Mouse (Mus musculus) heart, embryonic 16.5 days (tissue): ENCODE results near the gene Inpp4b. TPM values are rescaled to one million over a fixed set of nuclear protein-coding genes. Genes with fewer than 3 reads are reported as not detected.

Experiments used
- ATAC-seq: fragments of 200-750 bp; cut with Nextera tagmentation; replicated peaks from 2 replicates; pipeline ENCODE4 v1.8.0; 2017; ENCODE audit warnings: moderate number of reproducible peaks; ENCODE audit not compliant: insufficient read depth, low FRiP score; ENCODE audit errors: extremely low read depth
- H3K27ac ChIP-seq: fragments of 300-500 bp; sonication (generic); 2 replicates; pipeline ENCODE4 v1.5.1; 2014; ENCODE audit warnings: mild to moderate bottlenecking, low read length, control low read depth, moderate library complexity
- H3K27me3 ChIP-seq: fragments of 300-500 bp; sonication (generic); 2 replicates; pipeline ENCODE4 v1.6.1; 2014; ENCODE audit warnings: low read length, mixed read lengths; ENCODE audit not compliant: control insufficient read depth, insufficient read depth
- H3K36me3 ChIP-seq: fragments of 300-500 bp; sonication (generic); 2 replicates; pipeline ENCODE4 v1.6.1; 2014; ENCODE audit not compliant: control insufficient read depth, insufficient read depth
- H3K4me1 ChIP-seq: fragments of 300-500 bp; sonication (generic); 2 replicates; pipeline ENCODE4 v1.6.1; 2014; ENCODE audit warnings: low read length, mixed read lengths; ENCODE audit not compliant: control insufficient read depth, insufficient read depth
- H3K4me2 ChIP-seq: fragments of 300-500 bp; sonication (generic); 2 replicates; pipeline ENCODE4 v1.6.1; 2014; ENCODE audit warnings: low read depth, mild to moderate bottlenecking, control low read depth, low read length
- H3K4me3 ChIP-seq: fragments of 300-500 bp; sonication (generic); 2 replicates; pipeline ENCODE4 v1.5.1; 2014; ENCODE audit warnings: mild to moderate bottlenecking, control low read depth, low read length
- H3K9ac ChIP-seq: fragments of 300-500 bp; sonication (generic); 2 replicates; pipeline ENCODE4 v1.6.1; 2014; ENCODE audit warnings: low read length, control low read depth
- H3K9me3 ChIP-seq: fragments of 300-500 bp; sonication (generic); replicated peaks from 2 replicates; pipeline ENCODE4 v1.6.1; 2016; ENCODE audit warnings: low read length; ENCODE audit not compliant: control insufficient read depth
- WGBS: fragments of 180-500 bp; shearing (Covaris S2); extraction: QIAGEN DNeasy Blood & Tissue Kit; methylation state at CpG from one replicate; pipeline ENCODE4 v1.1.7; 2014; 5-methylcytosine and 5-hydroxymethylcytosine counted together
- polyA plus RNA-seq: library from polyadenylated mRNA; unstranded; fragments of >200 nt; fragmentation: Nextera tagmentation; extraction: Ambion mirVana; gene quantifications from 2 replicates; pipeline ENCODE4 v1.2.1, GENCODE M21; 2015

Gene Inpp4b
- polyA plus RNA-seq, 1 experiment from 2014 or later, result 12.2 TPM

DNA sequence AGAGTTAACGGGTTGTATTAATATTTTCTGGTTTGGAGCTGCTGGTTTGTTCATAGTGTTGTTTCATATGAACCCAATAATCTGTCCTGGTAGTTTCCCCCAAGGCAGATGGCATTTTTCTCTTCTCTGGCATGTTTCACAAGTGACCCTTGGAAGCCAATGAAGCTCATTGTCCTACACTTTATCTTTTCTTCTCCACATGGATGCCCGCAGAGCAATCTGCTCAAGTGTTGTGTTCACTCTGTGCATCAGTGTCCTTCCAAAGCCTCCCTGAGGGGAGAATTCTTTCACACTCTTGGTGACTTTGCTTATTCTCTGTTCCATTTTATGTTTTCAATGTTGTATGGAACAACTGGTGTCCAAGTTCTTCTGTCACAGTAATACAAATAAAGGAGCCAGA, 179.7 kb downstream of the Inpp4b start:
- Histone ChIP-seq H3K4me2 (no peak overlapping the region), H3K27me3 (no peaks in the 10 kb centered on the region), H3K36me3 (no peaks in the 10 kb centered on the region), H3K9me3 (no peaks in the 10 kb centered on the region), H3K9ac (no peak overlapping the region), H3K4me1 (no peaks in the 10 kb centered on the region), H3K4me3 (no peak overlapping the region), H3K27ac (no peak overlapping the region)
- WGBS, result 84% methylated on average over 2 of the region's 2 CpGs
- ATAC-seq, result no peak

DNA sequence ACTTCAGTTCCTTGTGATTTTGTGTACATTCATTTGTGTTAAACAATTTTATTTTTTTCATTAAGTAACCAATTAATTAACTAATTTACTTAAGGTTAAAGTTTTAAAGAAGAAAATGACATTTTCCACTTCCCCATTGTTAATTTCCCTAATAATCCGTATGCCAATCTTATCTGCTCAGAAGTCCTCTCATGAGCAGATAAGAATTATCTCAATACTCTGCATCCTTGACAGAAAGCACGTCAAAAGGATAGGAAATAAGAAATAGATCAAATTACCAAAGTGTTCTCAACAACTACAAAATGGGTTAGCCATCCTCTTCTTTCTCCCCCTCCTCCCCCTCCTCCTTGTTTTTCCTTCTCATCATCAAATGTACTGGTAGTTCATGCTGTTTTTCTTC, 182.2 kb downstream of the Inpp4b start:
- H3K4me3 ChIP-seq, result no peak overlapping the region
- WGBS, result 23% methylated on average over 2 of the region's 2 CpGs
- no peak overlapping the region for H3K9ac ChIP-seq
- no peaks in the 10 kb centered on the region for H3K27me3 ChIP-seq
- H3K4me1 ChIP-seq, result no peaks in the 10 kb centered on the region
- H3K27ac ChIP-seq, result no peak overlapping the region
- H3K9me3 ChIP-seq, result no peaks in the 10 kb centered on the region
- H3K4me2 ChIP-seq, result no peak overlapping the region
- no peaks in the 10 kb centered on the region for H3K36me3 ChIP-seq
- ATAC-seq, result no peak

DNA sequence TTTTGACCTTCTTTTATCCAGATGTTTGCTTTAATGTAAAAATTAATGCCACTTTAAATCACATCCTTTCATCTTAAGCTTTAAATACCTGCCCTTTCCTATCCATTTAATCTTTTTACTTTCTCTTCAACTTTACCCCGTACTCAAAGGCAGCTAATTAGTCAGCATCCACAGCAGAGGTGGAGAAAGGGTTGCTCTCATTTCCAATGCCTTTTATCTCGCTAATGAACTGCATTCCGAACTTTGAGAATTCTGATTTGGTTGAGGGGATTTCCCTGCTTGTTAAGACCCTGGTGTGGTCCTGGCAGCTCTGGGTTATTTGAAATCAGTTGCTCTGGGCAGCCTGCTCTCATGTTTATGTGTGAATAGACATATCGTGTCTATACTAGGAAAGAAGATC, 185.3 kb downstream of the Inpp4b start:
- no peaks in the 10 kb centered on the region for H3K27me3 ChIP-seq
- H3K9ac ChIP-seq, result no peak overlapping the region
- no peaks in the 10 kb centered on the region for H3K9me3 ChIP-seq
- ATAC-seq, result no peak
- no peak overlapping the region for H3K4me3 ChIP-seq
- no peaks in the 10 kb centered on the region for H3K4me1 ChIP-seq
- 36% methylated on average over 4 of the region's 4 CpGs for WGBS
- H3K27ac ChIP-seq, result no peak overlapping the region
- H3K4me2 ChIP-seq, result no peak overlapping the region
- H3K36me3 ChIP-seq, result no peaks in the 10 kb centered on the region

DNA sequence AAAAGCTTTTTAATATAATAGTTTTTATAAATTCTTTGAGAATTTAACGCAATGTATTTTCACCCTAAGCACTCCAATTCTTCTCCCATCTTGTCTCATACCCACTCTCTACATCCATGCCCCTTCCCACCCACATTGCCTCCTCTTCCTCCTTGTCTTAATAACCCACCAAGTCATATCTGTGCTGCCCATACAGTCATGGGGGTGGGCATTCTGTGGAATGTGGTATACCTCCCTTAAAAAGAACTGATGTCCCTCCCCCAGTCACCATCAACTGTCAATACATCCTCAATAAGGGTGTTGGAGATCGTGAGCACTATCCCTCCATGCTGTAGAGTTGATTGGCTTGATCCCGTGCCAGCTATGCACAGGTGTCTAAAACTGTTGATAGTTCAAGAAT, 196.0 kb downstream of the Inpp4b start:
- ATAC-seq, result no peak
- H3K36me3 ChIP-seq, result no peaks in the 10 kb centered on the region
- WGBS, result 76% methylated on average over 3 of the region's 3 CpGs
- H3K9ac ChIP-seq, result no peak overlapping the region
- no peaks in the 10 kb centered on the region for H3K4me1 ChIP-seq
- no peak overlapping the region for H3K27ac ChIP-seq
- H3K4me3 ChIP-seq, result no peak overlapping the region
- H3K27me3 ChIP-seq, result no peaks in the 10 kb centered on the region
- no peaks in the 10 kb centered on the region for H3K9me3 ChIP-seq
- H3K4me2 ChIP-seq, result no peak overlapping the region

DNA sequence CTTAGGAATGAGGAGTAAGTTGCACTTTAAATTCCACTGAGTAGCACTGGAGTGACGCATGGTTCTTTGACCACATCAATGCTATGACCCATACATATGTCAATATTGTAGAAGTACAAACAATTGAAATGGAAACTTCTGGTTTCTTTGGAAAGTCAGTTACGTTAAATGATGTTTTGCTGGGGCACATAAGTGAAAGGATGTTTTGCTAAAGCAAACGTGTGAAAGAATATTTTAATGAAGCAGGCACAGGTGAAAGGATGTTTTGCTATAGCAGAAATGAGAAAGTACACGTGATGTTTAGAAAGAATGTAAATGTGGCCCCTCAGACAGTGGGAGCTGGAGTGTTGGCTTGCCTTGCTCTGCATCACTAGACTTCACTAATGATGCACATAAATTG, 216.2 kb downstream of the Inpp4b start:
- H3K4me3 ChIP-seq, result no peak overlapping the region
- H3K27ac ChIP-seq, result no peak overlapping the region
- no peaks in the 10 kb centered on the region for H3K9me3 ChIP-seq
- no peak overlapping the region for H3K4me2 ChIP-seq
- H3K4me1 ChIP-seq, result no peaks in the 10 kb centered on the region
- ATAC-seq, result no peak
- no peaks in the 10 kb centered on the region for H3K27me3 ChIP-seq
- no peak overlapping the region for H3K9ac ChIP-seq
- WGBS, result 76% methylated on average over 4 of the region's 4 CpGs
- no peaks in the 10 kb centered on the region for H3K36me3 ChIP-seq

DNA sequence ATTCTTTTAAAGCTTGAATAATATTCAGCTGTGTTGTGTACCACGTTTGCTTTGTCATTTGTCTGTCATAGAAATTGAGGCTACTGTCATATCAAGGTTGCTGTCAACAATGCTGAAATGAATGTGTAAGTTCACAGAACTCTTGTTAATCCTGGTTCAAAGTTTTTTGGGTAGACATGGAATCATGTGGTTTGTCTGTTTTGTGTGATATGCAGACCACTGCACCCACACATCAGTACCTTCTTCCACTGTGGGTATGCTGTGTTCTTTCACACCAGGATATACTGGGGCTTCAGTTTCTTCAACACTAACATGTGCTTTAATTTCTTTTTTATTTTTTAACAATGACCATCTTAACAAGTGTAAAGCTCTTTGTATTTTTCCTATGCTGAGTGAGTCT, 220.0 kb downstream of the Inpp4b start:
- Histone ChIP-seq H3K4me2 (no peak overlapping the region), H3K27me3 (no peaks in the 10 kb centered on the region), H3K9ac (no peak overlapping the region), H3K4me3 (no peak overlapping the region), H3K9me3 (no peaks in the 10 kb centered on the region), H3K27ac (no peak overlapping the region), H3K4me1 (no peaks in the 10 kb centered on the region), H3K36me3 (no peaks in the 10 kb centered on the region)
- ATAC-seq, result no peak
- WGBS, result 57% methylated on average over 1 of the region's 1 CpGs

DNA sequence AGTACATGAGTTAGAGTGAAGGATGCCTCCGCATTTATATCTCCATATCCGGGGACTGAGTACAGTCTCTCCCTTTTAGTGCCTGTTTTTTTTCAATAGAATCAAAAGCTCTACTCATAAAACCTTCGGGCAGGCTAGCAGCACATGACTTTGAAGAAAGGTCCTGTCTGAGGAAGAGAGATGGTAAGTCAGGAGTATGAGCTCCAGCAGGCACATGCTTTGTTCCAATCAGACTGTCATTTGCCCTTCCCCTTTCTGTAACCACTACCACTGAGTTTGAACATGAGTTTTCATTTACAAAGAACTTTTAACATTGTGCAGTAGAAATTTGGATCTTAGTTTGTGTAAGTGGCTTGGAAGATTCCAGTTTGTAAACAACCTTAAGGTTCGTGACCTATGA, 223.1 kb downstream of the Inpp4b start:
- no peak overlapping the region for H3K4me3 ChIP-seq
- no peaks in the 10 kb centered on the region for H3K9me3 ChIP-seq
- H3K9ac ChIP-seq, result no peak overlapping the region
- no peak for ATAC-seq
- no peaks in the 10 kb centered on the region for H3K36me3 ChIP-seq
- no peaks in the 10 kb centered on the region for H3K4me1 ChIP-seq
- no peak overlapping the region for H3K27ac ChIP-seq
- no peak overlapping the region for H3K4me2 ChIP-seq
- WGBS, result 79% methylated on average over 4 of the region's 4 CpGs
- no peaks in the 10 kb centered on the region for H3K27me3 ChIP-seq

DNA sequence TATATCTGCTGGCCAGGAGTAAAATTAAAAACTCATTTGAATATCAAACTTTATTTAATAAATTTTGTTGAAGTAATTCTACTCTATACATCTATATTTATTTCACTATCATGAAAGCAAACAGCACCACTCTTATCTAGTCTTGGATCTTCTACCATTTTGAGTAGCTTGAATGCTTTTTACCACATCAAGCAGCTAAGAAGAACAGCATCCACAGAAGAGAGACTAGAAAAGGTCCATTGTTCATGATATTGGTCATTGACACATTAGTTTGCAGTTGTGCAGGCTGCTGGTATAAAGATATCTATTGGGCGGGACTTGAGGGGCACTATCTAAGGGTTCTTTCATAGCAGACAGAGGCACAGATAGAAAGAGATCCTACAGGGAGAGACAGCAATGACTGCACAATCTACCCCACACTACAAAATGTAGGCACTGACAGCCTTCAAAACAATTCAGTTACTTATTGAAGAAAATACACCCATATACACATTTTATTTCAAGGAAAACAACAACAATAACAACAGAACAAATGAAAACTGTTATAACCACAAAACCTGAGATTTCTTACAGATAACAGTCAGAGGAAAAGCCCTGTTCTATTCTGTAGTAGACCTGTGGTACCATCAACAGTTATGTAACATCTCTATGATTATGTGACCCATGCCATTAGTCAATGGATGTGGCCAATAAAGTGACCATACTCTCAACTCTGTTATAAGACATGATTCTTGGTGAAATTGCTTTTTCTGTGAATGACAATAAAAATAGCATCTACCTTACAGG, 230.2 kb downstream of the Inpp4b start:
- Histone ChIP-seq H3K9ac (no peak overlapping the region), H3K27me3 (no peaks in the 10 kb centered on the region), H3K36me3 (no peaks in the 10 kb centered on the region), H3K4me2 (no peak overlapping the region), H3K4me3 (no peak overlapping the region), H3K27ac (no peak overlapping the region), H3K9me3 (no peaks in the 10 kb centered on the region), H3K4me1 (no peaks in the 10 kb centered on the region)
- WGBS, result 74% methylated on average over 1 of the region's 1 CpGs
- no peak for ATAC-seq

DNA sequence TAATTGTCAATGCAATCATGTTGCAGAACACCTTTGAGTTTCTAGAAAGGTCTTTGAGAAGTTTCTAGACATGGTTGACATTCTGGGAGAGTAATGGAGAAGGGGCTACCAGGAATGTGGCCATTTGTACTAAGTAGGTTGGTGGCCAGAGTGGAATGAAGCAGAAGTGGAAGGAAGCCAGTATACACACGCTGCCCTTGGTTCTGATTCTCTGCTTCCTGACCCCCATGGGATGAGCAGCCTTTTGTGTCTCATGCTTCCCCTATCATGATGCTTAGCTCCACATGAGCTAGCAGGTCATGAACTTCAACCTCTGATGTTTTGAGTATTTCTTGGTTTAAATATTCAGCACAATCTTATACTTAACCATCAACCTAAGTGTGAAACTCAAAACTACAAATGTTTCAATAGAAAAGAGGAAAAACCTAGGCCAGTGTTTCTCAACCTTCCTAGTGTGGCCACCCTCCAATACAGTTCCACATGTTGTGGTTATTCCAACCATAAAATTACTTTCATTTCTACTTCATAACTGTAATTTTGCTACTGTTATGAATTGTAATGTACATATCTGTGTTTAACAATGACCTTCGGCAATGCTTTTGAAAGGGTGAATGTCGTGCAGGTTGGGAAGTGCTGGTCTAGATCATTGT, 233.0 kb downstream of the Inpp4b start:
- H3K27me3 ChIP-seq, result no peaks in the 10 kb centered on the region
- H3K4me1 ChIP-seq, result no peaks in the 10 kb centered on the region
- H3K9ac ChIP-seq, result no peak overlapping the region
- WGBS, result 88% methylated on average over 3 of the region's 3 CpGs
- no peak overlapping the region for H3K4me3 ChIP-seq
- H3K36me3 ChIP-seq, result no peaks in the 10 kb centered on the region
- ATAC-seq, result no peak
- H3K27ac ChIP-seq, result no peak overlapping the region
- H3K4me2 ChIP-seq, result no peak overlapping the region
- no peaks in the 10 kb centered on the region for H3K9me3 ChIP-seq
